Mouse (Mus musculus) liver, postnatal 0 days (tissue): Measurements from ENCODE around the gene Dera. TPM values are rescaled to one million over a fixed set of nuclear protein-coding genes. Genes with fewer than 3 reads are reported as not detected.

ENCODE experiments used
- ATAC-seq: fragments of 200-750 bp; cut with Nextera tagmentation; 2 replicates; pipeline ENCODE4 v1.8.0; 2017; ENCODE audit warnings: mild to moderate bottlenecking, moderate library complexity
- DNase-seq: peaks from one replicate; pipeline ENCODE4 v3.0.0-alpha.2; 2016
- H3K27ac ChIP-seq: fragments of 300-500 bp; sonication (generic); 2 replicates; pipeline ENCODE4 v1.5.1; 2014; ENCODE audit warnings: antibody characterized with exemption, moderate library complexity, mild to moderate bottlenecking, low read depth
- H3K27me3 ChIP-seq: fragments of 300-500 bp; sonication (generic); 2 replicates; pipeline ENCODE4 v1.6.1; 2014; ENCODE audit warnings: low read length, control low read depth, mixed read lengths; ENCODE audit not compliant: insufficient read depth
- H3K36me3 ChIP-seq: fragments of 300-500 bp; sonication (generic); replicated peaks from 2 replicates; pipeline ENCODE4 v1.6.1; 2014; ENCODE audit warnings: mild to moderate bottlenecking, control low read depth, low read length, moderate library complexity, mixed read lengths; ENCODE audit not compliant: insufficient read depth
- H3K4me1 ChIP-seq: fragments of 300-500 bp; sonication (generic); 2 replicates; pipeline ENCODE4 v1.6.1; 2014; ENCODE audit warnings: antibody characterized with exemption, mild to moderate bottlenecking, control low read depth; ENCODE audit not compliant: insufficient read depth
- H3K4me2 ChIP-seq: fragments of 300-500 bp; sonication (generic); 2 replicates; pipeline ENCODE4 v1.6.1; 2014; ENCODE audit warnings: low read depth, mild to moderate bottlenecking, low read length, moderate library complexity, mixed read lengths
- H3K4me3 ChIP-seq: fragments of 300-500 bp; sonication (generic); 2 replicates; pipeline ENCODE4 v1.5.1; 2014; ENCODE audit warnings: low read depth, low read length
- H3K9ac ChIP-seq: fragments of 300-500 bp; sonication (generic); replicated peaks from 2 replicates; pipeline ENCODE4 v1.6.1; 2014; ENCODE audit warnings: mild to moderate bottlenecking, moderate library complexity
- H3K9me3 ChIP-seq: fragments of 300-500 bp; sonication (generic); 2 replicates; pipeline ENCODE4 v1.6.1; 2016; ENCODE audit warnings: mild to moderate bottlenecking, control low read depth, low read length, mixed read lengths
- CTCF ChIP-seq: sonication (generic); IDR thresholded peaks from 2 replicates; pipeline ENCODE4 v1.5.1; 2016; ENCODE audit warnings: antibody characterized with exemption, low read depth
- EP300 ChIP-seq: IDR thresholded peaks from 2 replicates; pipeline ENCODE4 v1.6.1; 2016; ENCODE audit warnings: antibody characterized with exemption, low read depth, mild to moderate bottlenecking
- WGBS: fragments of 180-500 bp; shearing (Covaris S2); extraction: QIAGEN DNeasy Blood & Tissue Kit; methylation state at CpG from one replicate; pipeline ENCODE4 v1.1.7; 2014; ENCODE audit not compliant: insufficient replicate concordance; 5-methylcytosine and 5-hydroxymethylcytosine counted together
- polyA plus RNA-seq: library from polyadenylated mRNA; unstranded; fragments of >200 nt; fragmentation: Nextera tagmentation; extraction: Ambion mirVana; gene quantifications from 2 replicates; pipeline ENCODE4 v1.2.1, GENCODE M21; 2015

Dera gene
- polyA plus RNA-seq, 1 experiment from 2014 or later, result 43.6 TPM

- no peak for ATAC-seq
Measured at GRCm38 (mm10) chr6:137808706-137809105, 54.4 kb downstream of the Dera start.

DNA sequence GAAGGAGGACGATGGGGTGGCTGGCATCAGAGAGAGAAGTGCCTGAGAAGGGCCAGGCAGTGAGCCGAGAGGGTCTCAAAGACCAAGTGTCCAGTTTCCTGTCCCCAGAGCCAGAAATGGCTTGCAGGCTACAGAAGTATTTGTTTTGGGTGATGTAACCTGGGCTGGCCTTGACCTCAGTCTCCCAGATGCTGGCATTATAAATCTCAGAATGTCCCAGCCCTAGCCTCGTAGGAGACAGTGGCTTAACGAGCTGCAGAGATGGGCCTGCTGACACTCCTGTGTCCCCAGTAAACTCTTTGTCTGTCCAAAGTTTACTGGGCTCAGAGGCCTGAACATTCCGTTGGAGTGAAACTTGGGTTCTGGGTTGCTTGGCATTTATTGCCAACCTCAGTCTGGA lies 55.8 kb downstream of the Dera start:
- no peak overlapping the region for H3K27ac ChIP-seq
- DNase-seq (no peak), ATAC-seq (no peak)
- H3K4me3 ChIP-seq, result no peak overlapping the region
- H3K4me2 ChIP-seq, result no peak overlapping the region
- no peaks in the 10 kb centered on the region for H3K27me3 ChIP-seq
- WGBS, result 48% methylated on average over 5 of the region's 5 CpGs
- 0 out of 2 replicates have a peak, but pooled peaks cover 2% of the 10 kb centered on the region for H3K36me3 ChIP-seq
- no peaks in the 10 kb centered on the region for H3K9me3 ChIP-seq
- TF ChIP-seq EP300 (no peak), CTCF (no peak)
- H3K4me1 ChIP-seq, result peaks cover 4% of the 10 kb centered on the region; the same call in 1 of the 2 replicates
- H3K9ac ChIP-seq, result no peak overlapping the region; the same call in 1 of the 2 replicates

More at GRCm38 (mm10) chr6:137808706-137809105, 54.4 kb downstream of the Dera start:
- 0 out of 2 replicates have a peak, but pooled peaks cover 2% of the 10 kb centered on the region for H3K36me3 ChIP-seq
- DNase-seq, result no peak
- no peak overlapping the region for H3K27ac ChIP-seq
- H3K4me3 ChIP-seq, result no peak overlapping the region
- H3K9ac ChIP-seq, result no peak overlapping the region
- H3K9me3 ChIP-seq, result no peaks in the 10 kb centered on the region
- no peak overlapping the region for H3K4me2 ChIP-seq
- H3K4me1 ChIP-seq, result peaks cover 4% of the 10 kb centered on the region; the same call in 1 of the 2 replicates
- WGBS, result 76% methylated on average over 6 of the region's 6 CpGs
- no peak for TF ChIP-seq CTCF
- no peak for TF ChIP-seq EP300
- no peaks in the 10 kb centered on the region for H3K27me3 ChIP-seq

DNA sequence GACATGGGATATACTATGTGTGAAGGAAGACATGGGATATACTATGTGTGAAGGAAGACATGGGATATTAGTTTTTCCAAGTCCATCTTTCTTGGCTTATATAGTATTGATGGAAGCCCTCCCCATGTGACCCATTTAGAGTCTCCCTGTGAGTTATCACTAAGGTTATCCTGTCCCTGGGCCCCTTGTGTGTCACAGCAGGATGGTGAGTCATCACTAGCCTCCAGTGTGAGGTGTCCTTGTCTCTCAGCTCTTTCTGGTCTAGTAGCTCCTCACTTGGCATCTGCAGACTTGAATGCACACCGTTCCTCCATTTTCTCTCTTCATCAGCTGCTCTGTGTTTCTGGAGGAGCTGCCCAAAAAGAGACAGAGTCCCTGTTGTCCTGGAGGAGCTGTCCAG lies 59.7 kb downstream of the Dera start:
- no peak overlapping the region for H3K9ac ChIP-seq
- H3K27me3 ChIP-seq, result no peaks in the 10 kb centered on the region
- H3K9me3 ChIP-seq, result no peaks in the 10 kb centered on the region
- H3K27ac ChIP-seq, result no peak overlapping the region
- TF ChIP-seq EP300 (no peak), CTCF (no peak)
- no peak overlapping the region for H3K4me2 ChIP-seq
- no peak overlapping the region for H3K4me3 ChIP-seq
- H3K36me3 ChIP-seq, result no peaks in the 10 kb centered on the region
- 85% methylated on average over 1 of the region's 1 CpGs for WGBS
- ATAC-seq, result no peak
- peaks cover 4% of the 10 kb centered on the region; the same call in 1 of the 2 replicates for H3K4me1 ChIP-seq
- DNase-seq, result no peak

DNA sequence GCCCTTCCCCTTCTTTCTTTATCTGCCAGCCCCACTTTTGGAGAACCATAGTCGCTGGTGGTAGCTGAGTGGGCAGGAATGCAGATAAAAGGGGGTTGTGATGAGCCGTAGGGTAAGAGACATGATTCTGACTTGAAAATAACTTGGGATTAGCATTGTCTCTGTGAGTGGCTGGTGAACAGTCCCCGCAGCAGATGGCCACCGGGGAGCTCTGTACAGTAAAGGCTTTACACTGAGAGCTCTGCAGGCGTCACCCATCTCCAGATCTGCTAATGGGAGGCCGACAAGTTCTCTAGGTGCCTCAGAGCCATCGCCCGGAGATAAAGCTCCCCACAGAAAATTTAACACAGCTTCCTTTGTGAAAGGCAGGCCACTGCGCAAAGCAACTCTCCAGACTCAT lies 62.2 kb downstream of the Dera start:
- H3K27ac ChIP-seq, result no peak overlapping the region
- H3K9ac ChIP-seq, result no peak overlapping the region
- ATAC-seq (no peak), DNase-seq (no peak)
- H3K36me3 ChIP-seq, result no peaks in the 10 kb centered on the region
- no peak overlapping the region for H3K4me2 ChIP-seq
- no peaks in the 10 kb centered on the region for H3K27me3 ChIP-seq
- no peaks in the 10 kb centered on the region for H3K9me3 ChIP-seq
- H3K4me3 ChIP-seq, result no peak overlapping the region
- no peaks in the 10 kb centered on the region for H3K4me1 ChIP-seq
- TF ChIP-seq CTCF (no peak), EP300 (no peak)
- 77% methylated on average over 9 of the region's 9 CpGs for WGBS

GRCm38 (mm10) chr6:137822550-137822949 lies 68.2 kb downstream of the Dera start:
- TF ChIP-seq EP300, result no peak
- TF ChIP-seq CTCF, result no peak
- no peaks in the 10 kb centered on the region for H3K27me3 ChIP-seq
- H3K4me1 ChIP-seq, result no peaks in the 10 kb centered on the region
- H3K36me3 ChIP-seq, result no peaks in the 10 kb centered on the region
- H3K4me2 ChIP-seq, result no peak overlapping the region
- H3K27ac ChIP-seq, result no peak overlapping the region
- WGBS, result 80% methylated on average over 5 of the region's 5 CpGs
- no peak overlapping the region for H3K4me3 ChIP-seq
- H3K9ac ChIP-seq, result no peak overlapping the region
- no peaks in the 10 kb centered on the region for H3K9me3 ChIP-seq
- no peak for DNase-seq
- ATAC-seq, result no peak

DNA sequence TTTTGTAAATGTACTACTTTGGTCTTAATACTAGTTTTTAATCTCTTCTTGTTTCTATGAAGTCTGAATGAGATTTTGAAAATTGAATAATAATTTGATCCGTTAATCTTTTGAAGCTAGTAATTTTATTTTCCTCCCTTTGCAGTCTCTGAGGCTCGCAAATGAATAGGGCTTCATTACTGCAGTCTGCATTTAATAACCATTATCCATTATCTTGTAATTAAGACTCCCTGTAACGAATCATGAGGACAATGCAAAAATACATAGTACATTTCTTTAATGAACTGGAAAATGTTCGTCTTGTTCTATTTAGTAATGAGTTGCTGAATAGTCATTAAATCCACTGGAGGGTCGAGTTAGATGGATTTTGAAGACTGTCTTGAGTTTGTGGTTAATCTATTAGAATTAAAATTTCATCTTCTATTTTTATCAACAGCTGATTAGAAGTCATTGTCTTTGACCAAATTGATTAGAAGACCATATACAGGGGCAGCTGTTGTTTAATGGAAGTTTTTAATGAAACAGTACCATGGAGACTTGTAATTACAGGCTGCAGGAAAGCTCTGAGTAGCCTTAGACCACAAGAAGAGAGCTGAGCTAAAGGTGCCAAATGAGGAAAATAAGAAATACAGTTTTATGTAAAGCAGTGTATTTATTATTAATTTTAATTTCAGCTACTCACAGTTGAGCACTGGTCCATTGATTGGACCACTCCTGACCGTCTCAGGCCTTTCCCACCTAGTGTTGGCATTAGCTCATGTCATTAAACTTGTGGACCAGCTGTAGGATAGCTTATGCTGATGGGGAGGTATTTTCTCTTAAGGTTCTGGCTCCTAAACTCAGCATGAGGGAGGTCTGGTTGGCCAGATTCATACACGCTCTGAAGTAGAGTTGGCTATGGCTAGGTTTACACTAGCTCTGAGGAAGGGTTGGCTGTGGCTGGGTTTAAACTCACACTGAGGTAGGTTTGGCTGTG lies 70.0 kb downstream of the Dera start:
- no peak for TF ChIP-seq CTCF
- no peak for TF ChIP-seq EP300
- H3K27me3 ChIP-seq, result no peaks in the 10 kb centered on the region
- no peak overlapping the region for H3K4me3 ChIP-seq
- ATAC-seq (no peak), DNase-seq (no peak)
- H3K9me3 ChIP-seq, result no peaks in the 10 kb centered on the region
- H3K4me1 ChIP-seq, result no peaks in the 10 kb centered on the region
- H3K9ac ChIP-seq, result no peak overlapping the region
- no peak overlapping the region for H3K27ac ChIP-seq
- H3K4me2 ChIP-seq, result no peak overlapping the region
- H3K36me3 ChIP-seq, result no peaks in the 10 kb centered on the region
- 78% methylated on average over 7 of the region's 7 CpGs for WGBS
